Mouse (Mus musculus) intestine, embryonic 14.5 days (tissue): ENCODE results near the gene Gimap7. TPM values are rescaled to one million over a fixed set of nuclear protein-coding genes. Genes with fewer than 3 reads are reported as not detected.

ENCODE experiments used
- ATAC-seq: fragments of 200-750 bp; cut with Nextera tagmentation; replicated peaks from 2 replicates; pipeline ENCODE4 v1.8.0; 2017; ENCODE audit warnings: low read depth, moderate number of reproducible peaks, moderate TSS enrichment, moderate library complexity; ENCODE audit not compliant: low FRiP score, low TSS enrichment
- DNase-seq: peaks from one replicate; pipeline ENCODE4 v3.0.0-alpha.2; 2018; ENCODE audit warnings: low spot score
- H3K27ac ChIP-seq: fragments of 300-500 bp; sonication (generic); 2 replicates; pipeline ENCODE4 v1.5.1; 2014; ENCODE audit warnings: low read depth, mild to moderate bottlenecking, control low read depth
- H3K27me3 ChIP-seq: fragments of 300-500 bp; sonication (generic); replicated peaks from 2 replicates; pipeline ENCODE4 v1.6.1; 2014; ENCODE audit warnings: low read length, control low read depth; ENCODE audit not compliant: control insufficient read depth, insufficient read depth
- H3K36me3 ChIP-seq: fragments of 300-500 bp; sonication (generic); 2 replicates; pipeline ENCODE4 v1.6.1; 2014; ENCODE audit warnings: low read length, control low read depth; ENCODE audit not compliant: control insufficient read depth, insufficient read depth
- H3K4me1 ChIP-seq: fragments of 300-500 bp; sonication (generic); replicated peaks from 2 replicates; pipeline ENCODE4 v1.6.1; 2014; ENCODE audit warnings: low read length, control low read depth, mixed read lengths; ENCODE audit not compliant: control insufficient read depth, insufficient read depth
- H3K4me2 ChIP-seq: fragments of 300-500 bp; sonication (generic); 2 replicates; pipeline ENCODE4 v1.6.1; 2014; ENCODE audit warnings: low read length
- H3K4me3 ChIP-seq: fragments of 300-500 bp; sonication (generic); 2 replicates; pipeline ENCODE4 v1.5.1; 2014; ENCODE audit warnings: low read depth, low read length, control low read depth, mixed read lengths
- H3K9ac ChIP-seq: fragments of 300-500 bp; sonication (generic); 2 replicates; pipeline ENCODE4 v1.6.1; 2014; ENCODE audit warnings: mild to moderate bottlenecking, low read length
- H3K9me3 ChIP-seq: fragments of 300-500 bp; sonication (generic); 2 replicates; pipeline ENCODE4 v1.6.1; 2016; ENCODE audit warnings: low read length, control low read depth; ENCODE audit not compliant: control insufficient read depth
- WGBS: fragments of 180-500 bp; shearing (Covaris S2); extraction: QIAGEN DNeasy Blood & Tissue Kit; methylation state at CpG from one replicate; pipeline ENCODE4 v1.1.7; 2014; 5-methylcytosine and 5-hydroxymethylcytosine counted together
- polyA plus RNA-seq: library from polyadenylated mRNA; unstranded; fragments of >200 nt; fragmentation: Nextera tagmentation; extraction: Ambion mirVana; gene quantifications from 2 replicates; pipeline ENCODE4 v1.2.1, GENCODE M21; 2014

The Gimap7 gene
- polyA plus RNA-seq, 1 experiment from 2014 or later, result 0.14 TPM

DNA sequence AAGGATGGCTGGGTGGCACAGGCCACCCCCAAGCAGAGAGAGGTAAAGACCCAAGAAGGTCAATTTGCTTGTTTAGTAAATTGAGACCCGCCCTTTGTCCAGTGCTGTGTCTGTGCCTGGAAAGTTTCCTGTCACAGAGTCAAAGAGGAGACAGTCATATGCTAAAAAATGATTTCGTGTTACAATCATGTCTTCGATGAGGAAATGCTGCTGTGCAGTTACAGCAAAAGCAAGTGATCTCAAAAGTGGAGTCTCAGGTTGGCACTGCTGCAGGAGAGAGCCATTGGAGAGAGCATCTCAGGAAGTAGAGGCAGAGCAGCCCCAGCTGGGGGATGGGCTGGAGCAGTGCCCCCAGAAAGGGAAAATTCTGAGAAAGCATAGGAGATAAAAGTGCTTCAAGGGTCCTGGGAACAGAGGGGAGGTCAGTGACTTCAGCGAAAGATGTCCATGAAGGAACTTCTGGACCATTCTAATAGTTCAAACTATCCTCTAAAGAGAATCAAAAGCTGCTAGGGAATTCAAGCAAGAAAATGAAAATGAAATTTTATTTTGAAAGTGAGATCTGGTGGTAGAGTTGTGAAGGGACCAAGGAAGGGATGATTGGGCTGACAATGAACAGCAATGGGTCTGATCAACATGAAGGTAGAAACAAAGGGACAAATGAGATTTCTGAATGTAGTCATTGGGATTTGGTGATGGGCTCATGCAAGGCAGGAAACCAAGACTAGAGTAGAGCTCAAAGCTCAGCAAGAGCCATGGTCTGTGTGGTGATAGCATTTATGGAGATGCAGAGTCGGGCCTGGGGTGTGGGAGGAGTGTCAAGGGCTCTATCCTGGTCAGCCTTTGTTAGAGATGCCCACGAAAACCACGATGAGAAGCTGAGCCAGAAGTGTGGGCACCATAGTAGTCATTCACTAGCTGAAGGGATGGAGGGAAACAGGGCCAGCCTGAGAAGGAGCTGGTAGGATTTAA, 32.4 kb upstream of the Gimap7 start:
- Histone ChIP-seq H3K9ac (no peak overlapping the region), H3K4me1 (no peaks in the 10 kb centered on the region), H3K36me3 (no peaks in the 10 kb centered on the region), H3K4me2 (0 out of 2 replicates have a peak overlapping the region, but pooled peaks have one; percentile 3), H3K9me3 (no peaks in the 10 kb centered on the region), H3K27me3 (no peaks in the 10 kb centered on the region), H3K4me3 (no peak overlapping the region), H3K27ac (no peak overlapping the region)
- DNase-seq (peak; percentile 13), ATAC-seq (no peak)
- 84% methylated on average over 7 of the region's 7 CpGs for WGBS

DNA sequence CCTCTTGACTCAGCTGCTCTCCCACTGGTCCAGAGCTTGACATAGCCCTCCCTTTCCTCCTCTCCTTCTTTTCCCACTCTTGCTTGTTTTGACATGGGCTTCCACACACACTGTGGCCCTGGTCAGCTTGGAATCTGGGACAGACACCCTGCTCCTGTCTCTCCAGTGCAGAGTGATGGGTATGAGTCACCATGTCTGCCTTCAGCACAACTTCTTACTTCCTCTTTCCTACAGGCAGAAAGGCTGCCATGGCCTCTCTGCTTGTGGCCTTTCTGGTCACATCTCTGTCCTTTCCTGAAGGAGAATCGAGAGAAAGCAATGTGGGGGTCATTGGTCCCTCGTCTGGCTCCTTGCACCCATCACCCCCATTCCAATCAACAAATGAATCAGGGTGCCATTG, 31.3 kb upstream of the Gimap7 start:
- Histone ChIP-seq H3K36me3 (no peaks in the 10 kb centered on the region), H3K4me2 (no peak overlapping the region), H3K4me3 (no peak overlapping the region), H3K4me1 (no peaks in the 10 kb centered on the region), H3K9ac (no peak overlapping the region), H3K27ac (no peak overlapping the region), H3K27me3 (no peaks in the 10 kb centered on the region), H3K9me3 (no peaks in the 10 kb centered on the region)
- 75% methylated on average over 2 of the region's 2 CpGs for WGBS
- ATAC-seq, result no peak
- DNase-seq, result no peak

DNA sequence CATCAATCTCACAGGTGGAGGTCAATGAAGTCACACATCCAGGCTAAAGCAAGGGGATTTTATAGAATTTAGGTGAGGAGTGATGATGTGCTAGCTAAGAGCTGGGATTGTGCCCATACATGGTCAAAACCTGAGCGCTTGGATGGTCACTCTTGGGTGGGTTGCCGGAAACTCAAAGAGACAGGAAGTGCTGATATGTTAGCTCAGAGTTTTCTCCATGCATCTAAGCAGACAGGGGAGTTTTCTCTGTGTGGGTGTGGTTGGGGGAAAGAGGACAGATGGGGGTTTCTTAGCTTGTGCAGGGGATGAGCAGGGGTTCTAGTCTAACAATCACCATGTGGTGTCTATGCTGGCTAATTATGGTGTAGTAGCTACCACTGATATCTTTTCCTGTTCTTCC, 29.1 kb upstream of the Gimap7 start:
- Histone ChIP-seq H3K9me3 (no peaks in the 10 kb centered on the region), H3K27me3 (no peaks in the 10 kb centered on the region), H3K36me3 (no peaks in the 10 kb centered on the region), H3K4me1 (no peaks in the 10 kb centered on the region), H3K9ac (no peak overlapping the region), H3K4me3 (no peak overlapping the region), H3K4me2 (no peak overlapping the region), H3K27ac (no peak overlapping the region)
- DNase-seq (no peak), ATAC-seq (no peak)
- 87% methylated on average over 2 of the region's 2 CpGs for WGBS

DNA sequence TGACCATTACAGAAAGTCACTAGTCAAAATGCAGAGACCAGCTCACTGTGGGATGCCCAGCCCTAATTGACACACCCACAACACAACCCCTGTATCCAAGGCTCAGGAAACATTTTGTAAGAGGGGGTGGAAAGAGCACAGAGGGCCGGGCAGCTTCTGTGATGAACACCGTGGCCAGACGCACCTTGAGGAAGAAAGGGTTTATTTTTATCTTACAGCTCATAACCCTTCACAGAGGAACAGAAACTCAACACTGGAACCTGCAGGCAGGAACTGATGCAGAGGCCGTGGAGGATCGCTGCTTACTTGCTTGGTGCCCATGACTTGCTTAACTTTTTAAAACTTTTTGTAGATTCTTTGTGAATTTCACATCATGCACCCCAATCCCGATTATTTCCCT, 25.5 kb upstream of the Gimap7 start:
- Histone ChIP-seq H3K4me1 (no peaks in the 10 kb centered on the region), H3K36me3 (no peaks in the 10 kb centered on the region), H3K4me2 (no peak overlapping the region), H3K9ac (no peak overlapping the region), H3K27me3 (no peaks in the 10 kb centered on the region), H3K27ac (no peak overlapping the region), H3K4me3 (no peak overlapping the region), H3K9me3 (no peaks in the 10 kb centered on the region)
- DNase-seq, result peak; percentile 41
- ATAC-seq, result no peak
- WGBS, result 81% methylated on average over 6 of the region's 6 CpGs

DNA sequence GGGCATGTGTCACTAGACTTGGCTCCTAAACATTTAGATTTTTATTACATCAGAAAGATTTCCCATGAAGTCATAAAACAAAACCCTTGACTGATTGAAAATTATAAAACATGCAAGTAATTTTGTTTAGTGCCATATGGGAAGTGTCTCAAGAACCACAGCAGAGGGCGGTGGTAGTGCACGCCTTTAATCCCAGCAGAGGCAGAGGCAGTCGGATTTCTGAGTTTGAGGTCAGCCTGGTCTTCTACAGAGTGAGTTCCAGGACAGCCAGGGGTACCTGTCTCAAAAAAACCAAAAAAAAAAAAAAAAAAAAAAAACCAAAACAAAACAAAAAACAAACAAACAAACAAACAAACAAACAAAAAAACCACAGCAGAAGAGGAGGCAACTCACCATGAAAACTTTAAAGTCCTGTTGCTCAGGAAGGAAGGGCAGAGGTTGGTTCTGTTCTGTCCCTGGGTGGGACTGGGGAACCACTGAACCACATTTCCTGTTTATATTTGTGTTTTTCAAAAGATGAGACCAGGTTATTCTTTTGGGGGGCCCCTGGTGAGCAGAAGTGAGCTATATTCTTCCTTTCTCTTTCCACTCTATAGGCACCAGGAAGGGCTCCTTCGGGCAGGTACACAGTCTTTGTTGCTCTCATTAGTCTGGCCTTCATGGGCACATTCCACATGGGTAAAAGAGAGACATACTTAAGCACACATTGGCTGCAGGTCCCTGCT, 21.4 kb upstream of the Gimap7 start:
- DNase-seq (peak; percentile 49), ATAC-seq (no peak)
- Histone ChIP-seq H3K9ac (no peak overlapping the region), H3K9me3 (no peaks in the 10 kb centered on the region), H3K4me3 (no peak overlapping the region), H3K4me2 (no peak overlapping the region), H3K27ac (no peak overlapping the region), H3K27me3 (no peaks in the 10 kb centered on the region), H3K4me1 (no peaks in the 10 kb centered on the region; the same call in 1 of the 2 replicates), H3K36me3 (no peaks in the 10 kb centered on the region)
- whole genome bisulfite sequencing, result 79% methylated on average over 4 of the region's 4 CpGs

DNA sequence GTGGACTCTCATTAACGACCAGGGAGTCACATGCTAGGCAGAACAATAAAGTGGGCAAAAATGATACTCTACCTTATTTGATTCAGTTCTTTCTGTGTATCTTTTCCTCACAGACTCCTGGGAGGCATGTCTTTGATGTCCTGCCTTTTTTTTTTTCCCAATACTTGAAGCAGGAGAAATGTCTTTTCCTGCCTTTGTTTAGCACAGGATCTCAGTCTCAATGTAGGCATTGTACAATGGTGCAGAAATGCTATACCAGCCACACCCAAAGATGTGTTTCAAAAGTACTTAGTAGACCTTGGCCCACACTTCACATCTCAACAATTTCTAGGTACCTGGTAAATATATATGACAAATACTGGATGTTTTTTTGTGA, 20.9 kb upstream of the Gimap7 start:
- no peak overlapping the region for H3K4me3 ChIP-seq
- no peaks in the 10 kb centered on the region for H3K9me3 ChIP-seq
- DNase-seq (no peak), ATAC-seq (no peak)
- H3K27ac ChIP-seq, result no peak overlapping the region
- 42% methylated on average over 1 of the region's 1 CpGs for WGBS
- H3K27me3 ChIP-seq, result no peaks in the 10 kb centered on the region
- H3K36me3 ChIP-seq, result no peaks in the 10 kb centered on the region
- no peaks in the 10 kb centered on the region; the same call in 1 of the 2 replicates for H3K4me1 ChIP-seq
- H3K9ac ChIP-seq, result no peak overlapping the region
- no peak overlapping the region for H3K4me2 ChIP-seq

DNA sequence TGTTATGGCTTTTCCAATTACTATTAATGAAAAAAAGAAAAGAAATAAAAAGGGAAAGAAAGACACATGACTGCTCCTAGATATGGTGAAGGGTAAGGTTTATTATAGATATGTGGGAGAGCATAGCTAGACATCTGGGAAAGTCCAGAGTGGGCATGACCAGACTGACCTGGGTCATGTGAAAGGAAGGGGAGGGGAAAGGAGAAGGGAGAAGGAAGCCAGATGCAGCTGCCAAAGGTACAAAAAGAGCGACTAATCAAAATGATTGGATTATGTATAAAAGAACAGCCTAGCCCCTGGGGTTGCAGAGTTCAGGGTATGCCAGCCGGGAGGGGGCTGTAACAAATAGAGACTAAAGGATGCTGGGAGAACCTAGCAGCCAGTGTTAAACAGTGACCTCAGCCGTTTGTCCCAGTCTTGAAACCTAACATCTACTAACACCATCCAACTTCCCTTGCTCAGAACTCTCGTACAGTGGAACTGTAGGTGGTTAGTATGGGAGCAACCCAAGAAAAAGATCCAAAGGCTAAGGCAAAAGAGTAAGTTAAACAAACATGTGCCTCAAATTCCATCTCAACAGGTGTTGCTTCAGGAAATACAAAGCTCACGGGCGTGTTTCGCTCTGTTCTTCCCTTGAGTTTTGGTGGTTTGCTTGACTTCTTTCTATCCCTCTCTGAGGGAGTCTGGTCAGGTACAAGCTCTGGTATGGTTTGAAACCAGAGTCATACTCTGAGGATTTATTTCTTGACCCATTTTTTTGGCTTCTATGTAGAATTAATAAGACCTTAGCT, 20.2 kb upstream of the Gimap7 start:
- no peak overlapping the region for H3K9ac ChIP-seq
- WGBS, result 87% methylated on average over 7 of the region's 7 CpGs
- H3K4me2 ChIP-seq, result no peak overlapping the region
- H3K4me1 ChIP-seq, result no peaks in the 10 kb centered on the region; the same call in 1 of the 2 replicates
- H3K27me3 ChIP-seq, result no peaks in the 10 kb centered on the region
- DNase-seq, result peak; percentile 43
- no peak for ATAC-seq
- no peak overlapping the region for H3K27ac ChIP-seq
- no peaks in the 10 kb centered on the region for H3K9me3 ChIP-seq
- no peak overlapping the region for H3K4me3 ChIP-seq
- no peaks in the 10 kb centered on the region for H3K36me3 ChIP-seq

DNA sequence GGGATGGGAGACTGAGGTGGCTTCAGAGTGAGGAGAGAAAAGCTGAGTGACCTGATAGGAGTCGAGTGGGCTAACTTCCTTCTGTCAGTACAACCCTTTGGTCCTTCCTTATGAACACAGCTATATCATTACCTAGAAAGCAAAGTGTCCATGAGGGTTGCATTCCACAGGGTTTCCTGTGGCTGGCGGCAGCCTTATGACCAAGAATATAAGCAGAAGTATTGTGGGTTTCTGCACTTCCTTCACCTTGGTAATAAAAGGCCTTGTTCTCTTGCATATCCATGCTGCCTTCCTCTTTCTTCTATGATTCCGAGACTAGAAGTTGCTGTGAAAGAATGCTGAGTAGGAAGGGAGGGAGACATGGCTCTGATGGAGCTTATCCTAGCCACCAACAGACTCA, 19.5 kb upstream of the Gimap7 start:
- H3K9ac ChIP-seq, result no peak overlapping the region
- H3K27me3 ChIP-seq, result no peaks in the 10 kb centered on the region
- H3K4me3 ChIP-seq, result no peak overlapping the region
- H3K4me2 ChIP-seq, result no peak overlapping the region
- no peak for ATAC-seq
- H3K36me3 ChIP-seq, result no peaks in the 10 kb centered on the region
- no peaks in the 10 kb centered on the region for H3K9me3 ChIP-seq
- no peak for DNase-seq
- no peak overlapping the region for H3K27ac ChIP-seq
- WGBS, result 81% methylated on average over 3 of the region's 3 CpGs
- H3K4me1 ChIP-seq, result no peaks in the 10 kb centered on the region; the same call in 1 of the 2 replicates
